Comparison of ENCODE assay signal across 9 mouse cellular contexts in the genomic region with DNA sequence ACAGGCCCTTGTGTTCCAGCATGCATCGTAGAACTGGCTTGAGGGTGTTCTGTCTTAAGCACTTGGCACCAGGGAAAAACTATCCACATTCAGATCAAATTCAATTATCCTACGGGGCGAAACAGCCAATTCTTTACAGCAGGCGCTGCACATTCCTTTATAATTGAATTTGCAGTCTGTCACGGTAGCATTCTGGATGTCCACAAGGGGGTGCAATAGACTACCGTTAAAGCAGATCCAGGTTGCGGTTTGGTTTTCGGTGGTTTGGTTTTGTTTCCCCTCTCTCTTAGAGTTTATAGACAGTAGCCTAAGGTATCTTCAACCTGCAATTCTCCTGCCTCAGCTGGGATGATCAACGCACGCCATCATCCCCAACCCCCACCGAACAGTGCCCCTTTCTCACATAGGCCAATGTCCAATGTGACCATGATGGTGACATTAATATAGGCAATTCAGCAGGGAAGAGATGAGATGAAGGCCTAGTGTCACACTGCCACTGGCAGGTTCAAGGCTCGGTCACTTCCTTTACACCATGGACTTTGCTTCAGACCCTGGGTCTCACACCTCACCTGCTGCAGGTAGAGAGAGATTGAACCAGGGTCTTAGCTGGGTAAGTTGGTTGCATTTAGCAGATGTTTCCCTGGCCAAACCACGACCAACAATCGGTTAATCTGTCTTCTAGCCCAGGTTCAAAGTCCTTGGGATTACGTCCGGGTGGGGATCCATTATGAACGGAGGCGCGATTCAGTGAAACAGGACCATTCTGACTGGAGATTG. TPM values are rescaled to one million over a fixed set of nuclear protein-coding genes. Genes with fewer than 3 reads are reported as not detected.
DNase-seq lines count a peak whose midpoint lies in the region; ATAC-seq and TF ChIP-seq lines count a peak whose summit lies in the region.
"Had no signal": no experiment of that assay in that cellular context is flagged by ENCODE, and none has a peak within 500 bp of the region (broad histone marks: within the 10 kb centered on the region; RNA-seq: fewer than 3 reads in every experiment).

No protein-coding gene starts in this region.

- ATAC-seq in erythroblast, adult 5-6 weeks (replicated peaks; ENCODE audit: low FRiP score, poor library complexity, severe bottlenecking): peak; percentile 47; the same call in 1 of the 2 replicates
- no peak for ATAC-seq in intestine, embryonic 15.5 days
- no peak for ATAC-seq in liver, embryonic 14.5 days (ENCODE audit: insufficient read depth)

- peaks cover 14% of the 10 kb centered on the region for H3K4me1 ChIP-seq in intestine, embryonic 15.5 days (replicated peaks)
- peaks cover 11 to 21% of the 10 kb centered on the region in 2 experiments for H3K4me1 ChIP-seq in liver, embryonic 14.5 days (replicated peaks; ENCODE audit: control insufficient read depth in 2 of 2, insufficient read depth in 2 of 2, low read length in 1 of 2)

- H3K9me3 ChIP-seq in intestine, embryonic 15.5 days: no peaks in the 10 kb centered on the region
- H3K9me3 ChIP-seq in liver, embryonic 14.5 days (ENCODE audit: control insufficient read depth, low read length): no peaks in the 10 kb centered on the region

- peak; percentile 83 for TF ChIP-seq CTCF in liver, embryonic 14.5 days (IDR thresholded peaks at IDR 0.05; ENCODE audit: low read depth)

- 0 out of 2 replicates have a peak overlapping the region, but pooled peaks have one; percentile 19 for H3K4me2 ChIP-seq in intestine, embryonic 15.5 days (replicated peaks)
- peak overlapping the region; percentile 28; the same call in 1 of the 2 replicates for H3K4me2 ChIP-seq in liver, embryonic 14.5 days (ENCODE audit: low read depth)

- peak; percentile 28 for DNase-seq in right cerebral cortex, adult 18-20 months
- DNase-seq in right cerebral cortex, postnatal 36 days (ENCODE audit: low spot score in 2 of 2): no peak
- DNase-seq in adipocyte (ENCODE audit: low spot score): peak; percentile 40
- no peak for DNase-seq in liver, embryonic 14.5 days (ENCODE audit: low read depth in 3 of 3, low spot score in 3 of 3)
- DNase-seq in retina, postnatal 7 days (ENCODE audit: low read depth, low spot score): peak; percentile 46
- no peak for DNase-seq in gastrocnemius, postnatal 4 days (ENCODE audit: low spot score in 2 of 2)

- no peaks in the 10 kb centered on the region for H3K27me3 ChIP-seq in intestine, embryonic 15.5 days (replicated peaks)
- no peaks in the 10 kb centered on the region for H3K27me3 ChIP-seq in liver, embryonic 14.5 days (ENCODE audit: control insufficient read depth, insufficient read depth, low read length)

- H3K4me3 ChIP-seq in intestine, embryonic 15.5 days (replicated peaks): no peak overlapping the region
- no peak overlapping the region for H3K4me3 ChIP-seq in liver, embryonic 14.5 days (ENCODE audit: insufficient read depth in 1 of 2, low read depth in 2 of 2, low read length in 2 of 2)
- H3K4me3 ChIP-seq: myocyte had no signal

- no peak for TF ChIP-seq EP300 in liver, embryonic 14.5 days (IDR thresholded peaks at IDR 0.05; ENCODE audit: low read depth)

- H3K36me3 ChIP-seq in intestine, embryonic 15.5 days: 0 out of 2 replicates have a peak, but pooled peaks cover 2% of the 10 kb centered on the region
- H3K36me3 ChIP-seq in liver, embryonic 14.5 days (replicated peaks; ENCODE audit: control insufficient read depth, insufficient read depth, low read depth): peaks cover 46% of the 10 kb centered on the region

- 45% methylated on average over 19 of the region's 19 CpGs for whole genome bisulfite sequencing in intestine, embryonic 15.5 days
- 45% methylated on average over 19 of the region's 19 CpGs for whole genome bisulfite sequencing in liver, embryonic 14.5 days (ENCODE audit: insufficient replicate concordance)

- no peak overlapping the region for H3K27ac ChIP-seq in intestine, embryonic 15.5 days
- H3K27ac ChIP-seq in liver, embryonic 14.5 days: no peak overlapping the region

- no peak overlapping the region for H3K9ac ChIP-seq in intestine, embryonic 15.5 days
- no peak overlapping the region for H3K9ac ChIP-seq in liver, embryonic 14.5 days (replicated peaks)

RNA-seq across cellular contexts. Expression of a gene that starts 12.2 kb away (rescaled TPM):
- 921 and 924 TPM in 2 replicates for total RNA-seq in erythroblast, adult 5-6 weeks (2015; ENCODE audit: low replicate concordance)
- 849 and 890 TPM in 2 replicates for total RNA-seq in erythroblast, adult 5-6 weeks (2017; ENCODE audit: low replicate concordance)
- polyA plus RNA-seq in intestine, embryonic 15.5 days (2015; fragmentation: Nextera tagmentation; extraction: Ambion mirVana): 101 and 124 TPM in 2 replicates
- 81.8 and 106 TPM in 2 replicates for polyA plus RNA-seq in liver, embryonic 14.5 days (2012; rRNA removed)
- 369 and 390 TPM in 2 replicates for polyA plus RNA-seq in liver, embryonic 14.5 days (2014; fragmentation: Nextera tagmentation; extraction: Ambion mirVana)
- 10 to 100 TPM; 27.5 to 28.3 TPM for total RNA-seq in gastrocnemius, postnatal 4 days (2021)

RNA-seq across cellular contexts. Expression of a gene that starts 12.8 kb away (rescaled TPM):
- 1.0 TPM in 1 of 2 replicates, not detected in the other for total RNA-seq in erythroblast, adult 5-6 weeks (2015; ENCODE audit: low replicate concordance)
- 0.68 and 4.2 TPM in 2 replicates for total RNA-seq in erythroblast, adult 5-6 weeks (2017; ENCODE audit: low replicate concordance)
- 0.33 and 0.39 TPM in 2 replicates for polyA plus RNA-seq in intestine, embryonic 15.5 days (2015; fragmentation: Nextera tagmentation; extraction: Ambion mirVana)
- polyA plus RNA-seq in liver, embryonic 14.5 days (2012; rRNA removed): 0.04 and 0.07 TPM in 2 replicates
- 0.16 and 0.47 TPM in 2 replicates for polyA plus RNA-seq in liver, embryonic 14.5 days (2014; fragmentation: Nextera tagmentation; extraction: Ambion mirVana)
- total RNA-seq in gastrocnemius, postnatal 4 days (2021): 1 to 10 TPM in 1 of 2 experiments, under 1 TPM in 1; 0.70 to 1.1 TPM
- polyA plus RNA-seq: myocyte had no signal

Comparison
In these comparisons a context has a peak if more than half of its experiments do, and no peak if none do; other contexts are left out.
1. DNase-seq: peak in right cerebral cortex, adult 18-20 months (single experiment), adipocyte (single experiment) and retina, postnatal 7 days (single experiment); none in right cerebral cortex, postnatal 36 days (0 of 2), liver, embryonic 14.5 days (0 of 3) and gastrocnemius, postnatal 4 days (0 of 2).
2. RNA of a gene that starts 12.2 kb away (total RNA-seq): 849 to 924 TPM in erythroblast, adult 5-6 weeks; 27.5 to 28.3 TPM in gastrocnemius, postnatal 4 days; every median in the first group is over 10 times any median in the second.